29 mouse cellular contexts compared by ENCODE assay signal in genomic region chr17:56976531-56977390, GRCm38 (mm10). TPM values are rescaled to one million over a fixed set of nuclear protein-coding genes. Genes with fewer than 3 reads are reported as not detected.
DNase-seq lines count a peak whose midpoint lies in the region; ATAC-seq and TF ChIP-seq lines count a peak whose summit lies in the region.
"Had no signal": no experiment of that assay in that cellular context is flagged by ENCODE, and none has a peak within 500 bp of the region (broad histone marks: within the 10 kb centered on the region; RNA-seq: fewer than 3 reads in every experiment).

No protein-coding gene starts in this region.

- TF ChIP-seq CTCF in midbrain, postnatal 0 days (IDR thresholded peaks at IDR 0.05): no peak

- H3K9ac ChIP-seq in embryonic facial prominence, embryonic 13.5 days: no peak overlapping the region
- no peak overlapping the region for H3K9ac ChIP-seq in intestine, embryonic 15.5 days
- H3K9ac ChIP-seq in stomach, embryonic 15.5 days: no peak overlapping the region
- no peak overlapping the region for H3K9ac ChIP-seq in midbrain, postnatal 0 days (replicated peaks; ENCODE audit: low read length, poor library complexity, severe bottlenecking)
- H3K9ac ChIP-seq: embryonic facial prominence, embryonic 12.5 days; forebrain, embryonic 12.5 days; forebrain, embryonic 15.5 days; heart, embryonic 12.5 days; heart, embryonic 15.5 days; hindbrain, embryonic 12.5 days; hindbrain, embryonic 15.5 days had no signal

- 0 out of 2 replicates have a peak, but pooled peaks have one; percentile 41 for ATAC-seq in embryonic facial prominence, embryonic 13.5 days (ENCODE audit: insufficient number of reproducible peaks, insufficient read depth, low FRiP score, low TSS enrichment, low read depth)
- peak; percentile 24 for ATAC-seq in intestine, embryonic 15.5 days
- ATAC-seq in stomach, embryonic 15.5 days (ENCODE audit: insufficient read depth, low FRiP score, low read depth): 0 out of 2 replicates have a peak, but pooled peaks have one; percentile 26
- ATAC-seq in midbrain, postnatal 0 days (ENCODE audit: low FRiP score): no peak
- ATAC-seq: forebrain, embryonic 15.5 days had no signal

- H3K36me3 ChIP-seq in embryonic facial prominence, embryonic 13.5 days: no peaks in the 10 kb centered on the region
- H3K36me3 ChIP-seq in embryonic facial prominence, embryonic 10.5 days (replicated peaks): no peaks in the 10 kb centered on the region
- H3K36me3 ChIP-seq in heart, embryonic 10.5 days: no peaks in the 10 kb centered on the region
- no peaks in the 10 kb centered on the region for H3K36me3 ChIP-seq in intestine, embryonic 15.5 days
- no peaks in the 10 kb centered on the region for H3K36me3 ChIP-seq in stomach, embryonic 15.5 days
- H3K36me3 ChIP-seq in midbrain, postnatal 0 days (ENCODE audit: insufficient read depth, low read length): no peaks in the 10 kb centered on the region
- H3K36me3 ChIP-seq: embryonic facial prominence, embryonic 12.5 days; forebrain, embryonic 12.5 days; forebrain, embryonic 15.5 days; heart, embryonic 12.5 days; heart, embryonic 15.5 days; hindbrain, embryonic 12.5 days; hindbrain, embryonic 15.5 days had no signal

- WGBS in embryonic facial prominence, embryonic 13.5 days: 76% methylated on average over 8 of the region's 8 CpGs
- WGBS in embryonic facial prominence, embryonic 10.5 days: 79% methylated on average over 8 of the region's 8 CpGs
- 72% methylated on average over 8 of the region's 8 CpGs for WGBS in heart, embryonic 10.5 days
- WGBS in intestine, embryonic 15.5 days: 64% methylated on average over 8 of the region's 8 CpGs
- WGBS in stomach, embryonic 15.5 days: 70% methylated on average over 8 of the region's 8 CpGs
- WGBS in midbrain, postnatal 0 days: 83% methylated on average over 8 of the region's 8 CpGs

- H3K9me3 ChIP-seq in embryonic facial prominence, embryonic 13.5 days: no peaks in the 10 kb centered on the region
- H3K9me3 ChIP-seq in embryonic facial prominence, embryonic 10.5 days: no peaks in the 10 kb centered on the region
- no peaks in the 10 kb centered on the region for H3K9me3 ChIP-seq in heart, embryonic 10.5 days
- H3K9me3 ChIP-seq in intestine, embryonic 15.5 days: no peaks in the 10 kb centered on the region
- H3K9me3 ChIP-seq in stomach, embryonic 15.5 days: no peaks in the 10 kb centered on the region
- no peaks in the 10 kb centered on the region for H3K9me3 ChIP-seq in midbrain, postnatal 0 days (ENCODE audit: low read length)
- H3K9me3 ChIP-seq: embryonic facial prominence, embryonic 12.5 days; forebrain, embryonic 12.5 days; forebrain, embryonic 15.5 days; heart, embryonic 12.5 days; heart, embryonic 15.5 days; hindbrain, embryonic 12.5 days; hindbrain, embryonic 15.5 days had no signal

- no peak overlapping the region for H3K4me3 ChIP-seq in embryonic facial prominence, embryonic 13.5 days
- no peak overlapping the region for H3K4me3 ChIP-seq in embryonic facial prominence, embryonic 10.5 days
- no peak overlapping the region for H3K4me3 ChIP-seq in heart, embryonic 10.5 days
- H3K4me3 ChIP-seq in intestine, embryonic 15.5 days (replicated peaks): no peak overlapping the region
- no peak overlapping the region for H3K4me3 ChIP-seq in stomach, embryonic 15.5 days (replicated peaks)
- H3K4me3 ChIP-seq in midbrain, postnatal 0 days (ENCODE audit: low read depth, low read length): no peak overlapping the region
- H3K4me3 ChIP-seq: embryonic facial prominence, embryonic 12.5 days; forebrain, embryonic 12.5 days; forebrain, embryonic 15.5 days; heart, embryonic 12.5 days; heart, embryonic 15.5 days; hindbrain, embryonic 12.5 days; hindbrain, embryonic 15.5 days had no signal

- no peaks in the 10 kb centered on the region for H3K4me1 ChIP-seq in embryonic facial prominence, embryonic 13.5 days
- no peaks in the 10 kb centered on the region for H3K4me1 ChIP-seq in embryonic facial prominence, embryonic 10.5 days
- H3K4me1 ChIP-seq in heart, embryonic 10.5 days: no peaks in the 10 kb centered on the region
- peaks cover 13% of the 10 kb centered on the region for H3K4me1 ChIP-seq in intestine, embryonic 15.5 days (replicated peaks)
- H3K4me1 ChIP-seq in stomach, embryonic 15.5 days: no peaks in the 10 kb centered on the region
- no peaks in the 10 kb centered on the region for H3K4me1 ChIP-seq in midbrain, postnatal 0 days (ENCODE audit: insufficient read depth, low read length)
- H3K4me1 ChIP-seq: embryonic facial prominence, embryonic 12.5 days; forebrain, embryonic 12.5 days; forebrain, embryonic 15.5 days; heart, embryonic 12.5 days; heart, embryonic 15.5 days; hindbrain, embryonic 12.5 days; hindbrain, embryonic 15.5 days had no signal

- no peak overlapping the region for H3K27ac ChIP-seq in embryonic facial prominence, embryonic 13.5 days
- no peak overlapping the region for H3K27ac ChIP-seq in embryonic facial prominence, embryonic 10.5 days (replicated peaks)
- H3K27ac ChIP-seq in heart, embryonic 10.5 days: no peak overlapping the region
- H3K27ac ChIP-seq in intestine, embryonic 15.5 days: peak overlapping the region; percentile 41; the same call in 1 of the 2 replicates
- no peak overlapping the region for H3K27ac ChIP-seq in stomach, embryonic 15.5 days
- no peak overlapping the region for H3K27ac ChIP-seq in midbrain, postnatal 0 days (ENCODE audit: low read depth, low read length)
- H3K27ac ChIP-seq: embryonic facial prominence, embryonic 12.5 days; forebrain, embryonic 12.5 days; forebrain, embryonic 15.5 days; heart, embryonic 15.5 days; hindbrain, embryonic 12.5 days; hindbrain, embryonic 15.5 days had no signal

- DNase-seq in embryonic facial prominence, embryonic 10.5 days (ENCODE audit: low spot score): no peak
- peak; percentile 58 for DNase-seq in heart, embryonic 10.5 days (ENCODE audit: low spot score)
- no peak for DNase-seq in heart, postnatal 4 days
- no peak for DNase-seq in ovary, adult 18-20 months (ENCODE audit: low spot score)
- DNase-seq in midbrain, postnatal 0 days (ENCODE audit: low spot score): no peak
- DNase-seq: adrenal gland, postnatal 10 days; adrenal gland, postnatal 36 days; cerebellum, adult 18-20 months; cerebellum, adult 9-10 months; cerebellum, postnatal 14 days; gastrocnemius, postnatal 10 days; gastrocnemius, postnatal 36 days; heart, postnatal 10 days; kidney, adult 11 months had no signal

- no peak overlapping the region for H3K4me2 ChIP-seq in embryonic facial prominence, embryonic 13.5 days
- H3K4me2 ChIP-seq in intestine, embryonic 15.5 days (replicated peaks): no peak overlapping the region
- H3K4me2 ChIP-seq in stomach, embryonic 15.5 days: no peak overlapping the region
- no peak overlapping the region for H3K4me2 ChIP-seq in midbrain, postnatal 0 days (ENCODE audit: low read depth, low read length, poor library complexity, severe bottlenecking)
- H3K4me2 ChIP-seq: embryonic facial prominence, embryonic 12.5 days; forebrain, embryonic 12.5 days; forebrain, embryonic 15.5 days; heart, embryonic 12.5 days; heart, embryonic 15.5 days; hindbrain, embryonic 12.5 days; hindbrain, embryonic 15.5 days had no signal

- H3K27me3 ChIP-seq in embryonic facial prominence, embryonic 13.5 days: no peaks in the 10 kb centered on the region
- no peaks in the 10 kb centered on the region for H3K27me3 ChIP-seq in embryonic facial prominence, embryonic 10.5 days (replicated peaks; ENCODE audit: low read depth, poor library complexity, severe bottlenecking)
- no peaks in the 10 kb centered on the region for H3K27me3 ChIP-seq in heart, embryonic 10.5 days (ENCODE audit: insufficient read depth, poor library complexity, severe bottlenecking)
- no peaks in the 10 kb centered on the region for H3K27me3 ChIP-seq in intestine, embryonic 15.5 days (replicated peaks)
- no peaks in the 10 kb centered on the region for H3K27me3 ChIP-seq in stomach, embryonic 15.5 days (replicated peaks)
- no peaks in the 10 kb centered on the region for H3K27me3 ChIP-seq in midbrain, postnatal 0 days (ENCODE audit: insufficient read depth, low read length)
- H3K27me3 ChIP-seq: embryonic facial prominence, embryonic 12.5 days; forebrain, embryonic 12.5 days; forebrain, embryonic 15.5 days; heart, embryonic 12.5 days; hindbrain, embryonic 12.5 days; hindbrain, embryonic 15.5 days had no signal

RNA-seq across cellular contexts. Expression of gene Acer1, which starts 5.2 kb away (rescaled TPM):
- polyA plus RNA-seq in embryonic facial prominence, embryonic 13.5 days (2015; fragmentation: Nextera tagmentation; extraction: Ambion mirVana): 0.17 and 0.25 TPM in 2 replicates
- not detected in 2 replicates for polyA plus RNA-seq in embryonic facial prominence, embryonic 10.5 days (2016; fragmentation: Nextera tagmentation; extraction: Ambion mirVana)
- not detected in 2 replicates for polyA plus RNA-seq in heart, embryonic 10.5 days (2016; fragmentation: Nextera tagmentation; extraction: Ambion mirVana)
- total RNA-seq in heart, postnatal 4 days (2021): not detected
- polyA plus RNA-seq in intestine, embryonic 15.5 days (2015; fragmentation: Nextera tagmentation; extraction: Ambion mirVana): 0.46 and 1.00 TPM in 2 replicates
- 0.06 and 0.15 TPM in 2 replicates for polyA plus RNA-seq in stomach, embryonic 15.5 days (2015; fragmentation: Nextera tagmentation; extraction: Ambion mirVana)
- not detected in 2 replicates for total RNA-seq in midbrain, postnatal 0 days (2014; rRNA removed)
- not detected in 2 replicates for polyA plus RNA-seq in midbrain, postnatal 0 days (2015; fragmentation: Nextera tagmentation; extraction: Ambion mirVana)
- total RNA-seq: adrenal gland, postnatal 10 days; gastrocnemius, adult 18-20 months; gastrocnemius, postnatal 10 days; gastrocnemius, postnatal 36 days; granulocyte monocyte progenitor cell, adult 5-6 weeks; heart, adult 8-10 months; heart, postnatal 10 days; hematopoietic stem cell, adult 5-6 weeks had no signal
- polyA plus RNA-seq: embryonic facial prominence, embryonic 12.5 days; forebrain, embryonic 12.5 days; forebrain, embryonic 15.5 days; heart, embryonic 12.5 days; hindbrain, embryonic 12.5 days; hindbrain, embryonic 15.5 days had no signal

RNA-seq across cellular contexts. Expression of gene Clpp, which starts 13.3 kb away (rescaled TPM):
- 149 and 160 TPM in 2 replicates for polyA plus RNA-seq in embryonic facial prominence, embryonic 13.5 days (2015; fragmentation: Nextera tagmentation; extraction: Ambion mirVana)
- 191 and 192 TPM in 2 replicates for polyA plus RNA-seq in embryonic facial prominence, embryonic 10.5 days (2016; fragmentation: Nextera tagmentation; extraction: Ambion mirVana)
- polyA plus RNA-seq in heart, embryonic 10.5 days (2016; fragmentation: Nextera tagmentation; extraction: Ambion mirVana): 144 and 165 TPM in 2 replicates
- total RNA-seq in heart, postnatal 4 days (2021): 10 to 100 TPM; 55.1 to 60.7 TPM
- polyA plus RNA-seq in intestine, embryonic 15.5 days (2015; fragmentation: Nextera tagmentation; extraction: Ambion mirVana): 149 and 166 TPM in 2 replicates
- 144 and 147 TPM in 2 replicates for polyA plus RNA-seq in stomach, embryonic 15.5 days (2015; fragmentation: Nextera tagmentation; extraction: Ambion mirVana)
- total RNA-seq in midbrain, postnatal 0 days (2014; rRNA removed): 126 and 139 TPM in 2 replicates
- 158 and 170 TPM in 2 replicates for polyA plus RNA-seq in midbrain, postnatal 0 days (2015; fragmentation: Nextera tagmentation; extraction: Ambion mirVana)

RNA-seq across cellular contexts. Expression of gene Alkbh7, which starts 20.4 kb away (rescaled TPM):
- polyA plus RNA-seq in embryonic facial prominence, embryonic 13.5 days (2015; fragmentation: Nextera tagmentation; extraction: Ambion mirVana): 36.2 and 42.0 TPM in 2 replicates
- polyA plus RNA-seq in embryonic facial prominence, embryonic 10.5 days (2016; fragmentation: Nextera tagmentation; extraction: Ambion mirVana): 42.5 and 45.1 TPM in 2 replicates
- polyA plus RNA-seq in heart, embryonic 10.5 days (2016; fragmentation: Nextera tagmentation; extraction: Ambion mirVana): 49.6 and 59.7 TPM in 2 replicates
- total RNA-seq in heart, postnatal 4 days (2021): 10 to 100 TPM; 42.3 to 49.3 TPM
- polyA plus RNA-seq in intestine, embryonic 15.5 days (2015; fragmentation: Nextera tagmentation; extraction: Ambion mirVana): 41.1 and 42.4 TPM in 2 replicates
- polyA plus RNA-seq in stomach, embryonic 15.5 days (2015; fragmentation: Nextera tagmentation; extraction: Ambion mirVana): 36.6 and 38.9 TPM in 2 replicates
- 44.3 and 64.8 TPM in 2 replicates for total RNA-seq in midbrain, postnatal 0 days (2014; rRNA removed)
- 75.5 and 75.8 TPM in 2 replicates for polyA plus RNA-seq in midbrain, postnatal 0 days (2015; fragmentation: Nextera tagmentation; extraction: Ambion mirVana)

RNA-seq across cellular contexts. Expression of gene Pspn, which starts 23.1 kb away (rescaled TPM):
- polyA plus RNA-seq in embryonic facial prominence, embryonic 13.5 days (2015; fragmentation: Nextera tagmentation; extraction: Ambion mirVana): 0.87 TPM in 1 of 2 replicates, not detected in the other
- 0.60 and 1.1 TPM in 2 replicates for polyA plus RNA-seq in embryonic facial prominence, embryonic 10.5 days (2016; fragmentation: Nextera tagmentation; extraction: Ambion mirVana)
- polyA plus RNA-seq in heart, embryonic 10.5 days (2016; fragmentation: Nextera tagmentation; extraction: Ambion mirVana): 0.53 TPM in 1 of 2 replicates, not detected in the other
- total RNA-seq in heart, postnatal 4 days (2021): not detected
- 0.45 TPM in 1 of 2 replicates, not detected in the other for polyA plus RNA-seq in intestine, embryonic 15.5 days (2015; fragmentation: Nextera tagmentation; extraction: Ambion mirVana)
- polyA plus RNA-seq in stomach, embryonic 15.5 days (2015; fragmentation: Nextera tagmentation; extraction: Ambion mirVana): 0.32 and 0.43 TPM in 2 replicates
- total RNA-seq in midbrain, postnatal 0 days (2014; rRNA removed): not detected in 2 replicates
- 0.37 and 0.54 TPM in 2 replicates for polyA plus RNA-seq in midbrain, postnatal 0 days (2015; fragmentation: Nextera tagmentation; extraction: Ambion mirVana)
- total RNA-seq: ES-E14; gastrocnemius, adult 18-20 months; gastrocnemius, postnatal 10 days; gastrocnemius, postnatal 36 days; granulocyte monocyte progenitor cell, adult 5-6 weeks; heart, adult 8-10 months; heart, postnatal 10 days; hematopoietic stem cell, adult 5-6 weeks had no signal
- polyA plus RNA-seq: embryonic facial prominence, embryonic 12.5 days; heart, embryonic 15.5 days had no signal

RNA-seq across cellular contexts. Expression of gene Gtf2f1, which starts 34.3 kb away (rescaled TPM):
- polyA plus RNA-seq in embryonic facial prominence, embryonic 13.5 days (2015; fragmentation: Nextera tagmentation; extraction: Ambion mirVana): 65.5 and 71.3 TPM in 2 replicates
- polyA plus RNA-seq in embryonic facial prominence, embryonic 10.5 days (2016; fragmentation: Nextera tagmentation; extraction: Ambion mirVana): 78.7 and 80.7 TPM in 2 replicates
- 39.4 and 56.0 TPM in 2 replicates for polyA plus RNA-seq in heart, embryonic 10.5 days (2016; fragmentation: Nextera tagmentation; extraction: Ambion mirVana)
- total RNA-seq in heart, postnatal 4 days (2021): 10 to 100 TPM; 36.0 to 36.9 TPM
- polyA plus RNA-seq in intestine, embryonic 15.5 days (2015; fragmentation: Nextera tagmentation; extraction: Ambion mirVana): 60.0 and 61.8 TPM in 2 replicates
- 58.2 and 61.1 TPM in 2 replicates for polyA plus RNA-seq in stomach, embryonic 15.5 days (2015; fragmentation: Nextera tagmentation; extraction: Ambion mirVana)
- total RNA-seq in midbrain, postnatal 0 days (2014; rRNA removed): 37.8 and 47.8 TPM in 2 replicates
- 66.4 and 67.5 TPM in 2 replicates for polyA plus RNA-seq in midbrain, postnatal 0 days (2015; fragmentation: Nextera tagmentation; extraction: Ambion mirVana)
